Mouse (Mus musculus): Measurements from ENCODE around the gene Rasgef1a. TPM values are rescaled to one million over a fixed set of nuclear protein-coding genes. Genes with fewer than 3 reads are reported as not detected.

The Rasgef1a gene
- polyA plus RNA-seq, 1 experiment, result 0.45 TPM

GRCm38 (mm10) chr6:118012987-118013866 lies 2.0 kb downstream of the Rasgef1a start:
- Histone ChIP-seq H3K4me1 (ENCODE audit: control insufficient read depth, insufficient read depth, low read length) (no peaks in the 10 kb centered on the region; the same call in 1 of the 2 replicates), H3K27ac (ENCODE audit: control insufficient read depth, insufficient read depth, low read depth, low read length, poor library complexity) (no peak overlapping the region), H3K4me3 (replicated peaks; ENCODE audit: control insufficient read depth, low read depth, low read length) (no peak overlapping the region)
- 48% methylated on average over 11 of the region's 11 CpGs for WGBS
- TF ChIP-seq CTCF (IDR thresholded peaks at IDR 0.05; ENCODE audit: control insufficient read depth, insufficient read depth, low read length) (no peak), POLR2A (IDR thresholded peaks at IDR 0.05; ENCODE audit: borderline replicate concordance, control insufficient read depth, low read depth, low read length) (no peak)

GRCm38 (mm10) chr6:118014881-118015280 lies 3.6 kb downstream of the Rasgef1a start:
- H3K4me3 ChIP-seq (replicated peaks; ENCODE audit: control insufficient read depth, low read depth, low read length), result no peak overlapping the region
- TF ChIP-seq POLR2A (IDR thresholded peaks at IDR 0.05; ENCODE audit: borderline replicate concordance, control insufficient read depth, low read depth, low read length) (no peak), CTCF (IDR thresholded peaks at IDR 0.05; ENCODE audit: control insufficient read depth, insufficient read depth, low read length) (no peak)
- H3K27ac ChIP-seq (ENCODE audit: control insufficient read depth, insufficient read depth, low read depth, low read length, poor library complexity), result no peak overlapping the region
- 73% methylated on average over 4 of the region's 4 CpGs for WGBS
- no peaks in the 10 kb centered on the region; the same call in 1 of the 2 replicates for H3K4me1 ChIP-seq (ENCODE audit: control insufficient read depth, insufficient read depth, low read length)

- H3K4me3 ChIP-seq (replicated peaks; ENCODE audit: control insufficient read depth, low read depth, low read length), result no peak overlapping the region
- TF ChIP-seq CTCF (IDR thresholded peaks at IDR 0.05; ENCODE audit: control insufficient read depth, insufficient read depth, low read length) (no peak), POLR2A (IDR thresholded peaks at IDR 0.05; ENCODE audit: borderline replicate concordance, control insufficient read depth, low read depth, low read length) (no peak)
- no peaks in the 10 kb centered on the region; the same call in 1 of the 2 replicates for H3K4me1 ChIP-seq (ENCODE audit: control insufficient read depth, insufficient read depth, low read length)
- no peak overlapping the region for H3K27ac ChIP-seq (ENCODE audit: control insufficient read depth, insufficient read depth, low read depth, low read length, poor library complexity)
- WGBS, result 58% methylated on average over 3 of the region's 3 CpGs
Measured at GRCm38 (mm10) chr6:118015971-118016370, 4.7 kb downstream of the Rasgef1a start.

GRCm38 (mm10) chr6:118018666-118019065 lies 7.4 kb downstream of the Rasgef1a start:
- Histone ChIP-seq H3K4me3 (replicated peaks; ENCODE audit: control insufficient read depth, low read depth, low read length) (no peak overlapping the region), H3K27ac (ENCODE audit: control insufficient read depth, insufficient read depth, low read depth, low read length, poor library complexity) (no peak overlapping the region), H3K4me1 (ENCODE audit: control insufficient read depth, insufficient read depth, low read length) (no peaks in the 10 kb centered on the region; the same call in 1 of the 2 replicates)
- 26% methylated on average over 5 of the region's 5 CpGs for WGBS
- TF ChIP-seq CTCF (IDR thresholded peaks at IDR 0.05; ENCODE audit: control insufficient read depth, insufficient read depth, low read length), result no peak
- no peak for TF ChIP-seq POLR2A (IDR thresholded peaks at IDR 0.05; ENCODE audit: borderline replicate concordance, control insufficient read depth, low read depth, low read length)

- 12% methylated on average over 7 of the region's 7 CpGs for WGBS
- no peaks in the 10 kb centered on the region for H3K4me1 ChIP-seq (ENCODE audit: control insufficient read depth, insufficient read depth, low read length)
- H3K27ac ChIP-seq (ENCODE audit: control insufficient read depth, insufficient read depth, low read depth, low read length, poor library complexity), result no peak overlapping the region
- TF ChIP-seq CTCF (IDR thresholded peaks at IDR 0.05; ENCODE audit: control insufficient read depth, insufficient read depth, low read length) (no peak), POLR2A (IDR thresholded peaks at IDR 0.05; ENCODE audit: borderline replicate concordance, control insufficient read depth, low read depth, low read length) (no peak)
- no peak overlapping the region for H3K4me3 ChIP-seq (replicated peaks; ENCODE audit: control insufficient read depth, low read depth, low read length)
Measured at GRCm38 (mm10) chr6:118019569-118019968, 8.3 kb downstream of the Rasgef1a start.

- H3K27ac ChIP-seq (ENCODE audit: control insufficient read depth, insufficient read depth, low read depth, low read length, poor library complexity), result no peak overlapping the region
- TF ChIP-seq POLR2A (IDR thresholded peaks at IDR 0.05; ENCODE audit: borderline replicate concordance, control insufficient read depth, low read depth, low read length) (no peak), CTCF (IDR thresholded peaks at IDR 0.05; ENCODE audit: control insufficient read depth, insufficient read depth, low read length) (no peak)
- H3K4me1 ChIP-seq (ENCODE audit: control insufficient read depth, insufficient read depth, low read length), result no peaks in the 10 kb centered on the region
- H3K4me3 ChIP-seq (replicated peaks; ENCODE audit: control insufficient read depth, low read depth, low read length), result no peak overlapping the region
- WGBS, result 64% methylated on average over 15 of the region's 15 CpGs
Measured at GRCm38 (mm10) chr6:118022898-118023635, 11.8 kb downstream of the Rasgef1a start.

- H3K27ac ChIP-seq (ENCODE audit: control insufficient read depth, insufficient read depth, low read depth, low read length, poor library complexity), result no peak overlapping the region
- no peak overlapping the region for H3K4me3 ChIP-seq (replicated peaks; ENCODE audit: control insufficient read depth, low read depth, low read length)
- H3K4me1 ChIP-seq (ENCODE audit: control insufficient read depth, insufficient read depth, low read length), result no peaks in the 10 kb centered on the region
- no peak for TF ChIP-seq CTCF (IDR thresholded peaks at IDR 0.05; ENCODE audit: control insufficient read depth, insufficient read depth, low read length)
- no peak for TF ChIP-seq POLR2A (IDR thresholded peaks at IDR 0.05; ENCODE audit: borderline replicate concordance, control insufficient read depth, low read depth, low read length)
- 83% methylated on average over 3 of the region's 3 CpGs for WGBS
Measured at GRCm38 (mm10) chr6:118027036-118027435, 15.8 kb downstream of the Rasgef1a start.

GRCm38 (mm10) chr6:118031467-118031866 lies 20.2 kb downstream of the Rasgef1a start:
- Histone ChIP-seq H3K4me3 (replicated peaks; ENCODE audit: control insufficient read depth, low read depth, low read length) (no peak overlapping the region), H3K4me1 (ENCODE audit: control insufficient read depth, insufficient read depth, low read length) (no peaks in the 10 kb centered on the region), H3K27ac (ENCODE audit: control insufficient read depth, insufficient read depth, low read depth, low read length, poor library complexity) (no peak overlapping the region)
- no peak for TF ChIP-seq POLR2A (IDR thresholded peaks at IDR 0.05; ENCODE audit: borderline replicate concordance, control insufficient read depth, low read depth, low read length)
- TF ChIP-seq CTCF (IDR thresholded peaks at IDR 0.05; ENCODE audit: control insufficient read depth, insufficient read depth, low read length), result no peak
- WGBS, result 40% methylated on average over 1 of the region's 1 CpGs
